Mouse (Mus musculus) bone marrow macrophage, adult 2 months (primary cell): Measurements from ENCODE around the gene Synpr.

Source experiments
- CTCF ChIP-seq: IDR thresholded peaks from 2 replicates; pipeline ENCODE4 v1.5.1; 2012; ENCODE audit warnings: low read depth, mild to moderate bottlenecking, low read length, moderate library complexity
- POLR2A ChIP-seq: IDR thresholded peaks from 2 replicates; pipeline ENCODE4 v1.6.1; 2012; ENCODE audit warnings: mild to moderate bottlenecking, low read depth, low read length, borderline replicate concordance

GRCm38 (mm10) chr14:13558117-13558516 lies 273.5 kb downstream of the Synpr start:
- TF ChIP-seq CTCF (no peak), POLR2A (no peak)
